Mouse (Mus musculus) erythroblast, embryonic 14.5 days (primary cell): ENCODE results near the gene Rbpjl.

ENCODE experiments used
- GATA1 ChIP-seq: IDR thresholded peaks from 2 replicates; pipeline ENCODE4 v1.6.1; 2012; ENCODE audit warnings: low read length, inconsistent platforms, mixed read lengths
- TAL1 ChIP-seq: IDR thresholded peaks from 3 replicates; pipeline ENCODE4 v1.6.1; 2012; ENCODE audit warnings: low read length, inconsistent platforms, mixed read lengths

DNA sequence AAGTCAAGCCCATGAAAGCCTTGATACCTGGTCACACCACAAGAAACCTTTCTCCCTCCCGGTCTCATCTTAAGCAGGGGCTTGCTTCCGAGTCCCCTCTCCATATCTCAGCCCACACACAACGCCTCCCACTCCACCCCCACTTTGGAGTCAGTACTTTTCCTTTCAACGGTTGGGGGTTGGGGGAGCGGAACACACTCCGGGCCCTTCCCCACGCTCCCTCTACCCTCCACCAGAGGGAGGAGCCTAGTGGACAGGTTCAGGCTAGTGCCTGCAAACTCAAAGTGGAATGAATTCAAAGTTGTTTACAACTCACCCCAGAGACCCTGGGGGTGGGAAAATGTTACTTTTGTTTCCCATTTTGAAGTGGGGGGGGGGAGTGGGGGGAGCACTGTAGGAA is 27.8 kb downstream of the Rbpjl start:
- TF ChIP-seq GATA1 (no peak), TAL1 (no peak)
